Mouse (Mus musculus) kidney, postnatal 0 days (tissue): ENCODE data around the gene Olfr1394. TPM values are rescaled to one million over a fixed set of nuclear protein-coding genes. Genes with fewer than 3 reads are reported as not detected.

Source experiments
- ATAC-seq: fragments of 200-750 bp; cut with Nextera tagmentation; replicated peaks from 2 replicates; pipeline ENCODE4 v1.8.0; 2017; ENCODE audit warnings: low read depth, moderate number of reproducible peaks, moderate TSS enrichment, moderate library complexity; ENCODE audit not compliant: low FRiP score
- DNase-seq: peaks from one replicate; pipeline ENCODE4 v3.0.0-alpha.2; 2016; ENCODE audit warnings: low spot score
- H3K27ac ChIP-seq: fragments of 300-500 bp; sonication (generic); 2 replicates; pipeline ENCODE4 v1.5.1; 2014; ENCODE audit warnings: mild to moderate bottlenecking
- H3K27me3 ChIP-seq: fragments of 300-500 bp; sonication (generic); 2 replicates; pipeline ENCODE4 v1.6.1; 2014; ENCODE audit warnings: low read length, mixed read lengths; ENCODE audit not compliant: insufficient read depth
- H3K36me3 ChIP-seq: fragments of 300-500 bp; sonication (generic); 2 replicates; pipeline ENCODE4 v1.6.1; 2014; ENCODE audit warnings: low read length, mixed read lengths; ENCODE audit not compliant: insufficient read depth
- H3K4me1 ChIP-seq: fragments of 300-500 bp; sonication (generic); replicated peaks from 2 replicates; pipeline ENCODE4 v1.6.1; 2014; ENCODE audit warnings: antibody characterized with exemption, low read length, mixed read lengths; ENCODE audit not compliant: insufficient read depth
- H3K4me2 ChIP-seq: fragments of 300-500 bp; sonication (generic); 2 replicates; pipeline ENCODE4 v1.6.1; 2014; ENCODE audit warnings: mild to moderate bottlenecking, low read length, moderate library complexity, mixed read lengths
- H3K4me3 ChIP-seq: fragments of 300-500 bp; sonication (generic); replicated peaks from 2 replicates; pipeline ENCODE4 v1.5.1; 2014; ENCODE audit warnings: low read depth, low read length
- H3K9ac ChIP-seq: fragments of 300-500 bp; sonication (generic); 2 replicates; pipeline ENCODE4 v1.6.1; 2014; ENCODE audit warnings: low read depth, low read length
- H3K9me3 ChIP-seq: fragments of 300-500 bp; sonication (generic); replicated peaks from 2 replicates; pipeline ENCODE4 v1.6.1; 2016; ENCODE audit warnings: low read length, inconsistent platforms, mixed read lengths
- CTCF ChIP-seq: IDR thresholded peaks from 2 replicates; pipeline ENCODE4 v1.5.1; 2016; ENCODE audit warnings: antibody characterized with exemption, low read depth, mild to moderate bottlenecking, moderate library complexity
- WGBS: fragments of 180-500 bp; shearing (Covaris S2); extraction: QIAGEN DNeasy Blood & Tissue Kit; methylation state at CpG from one replicate; pipeline ENCODE4 v1.1.7; 2014; 5-methylcytosine and 5-hydroxymethylcytosine counted together
- polyA plus RNA-seq: library from polyadenylated mRNA; unstranded; fragments of >200 nt; fragmentation: Nextera tagmentation; extraction: Ambion mirVana; gene quantifications from 2 replicates; pipeline ENCODE4 v1.2.1, GENCODE M21; 2015

The Olfr1394 gene
- polyA plus RNA-seq, 1 experiment from 2014 or later: not detected

DNA sequence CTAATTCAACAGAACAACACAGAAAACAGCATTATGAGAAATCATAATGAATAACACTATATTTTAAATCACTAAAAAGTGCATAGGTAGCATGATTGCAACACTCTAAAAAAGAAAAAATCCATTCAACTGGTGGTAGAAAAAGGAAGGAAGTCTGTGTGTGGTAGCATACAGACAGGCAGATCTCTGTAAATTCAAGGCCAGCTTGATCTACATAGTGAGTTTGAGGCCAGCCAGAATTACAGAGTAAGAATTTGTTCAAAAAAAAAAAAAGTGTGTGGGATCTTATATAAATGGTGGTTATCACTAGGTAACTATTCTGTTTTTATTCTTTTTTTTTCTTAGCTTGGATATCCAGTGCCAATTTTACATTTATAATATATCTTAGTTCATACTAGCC lies 47.0 kb downstream of the Olfr1394 start:
- Histone ChIP-seq H3K36me3 (no peaks in the 10 kb centered on the region), H3K4me3 (no peak overlapping the region), H3K4me2 (no peak overlapping the region), H3K4me1 (peaks cover 13% of the 10 kb centered on the region), H3K9ac (no peak overlapping the region), H3K27me3 (no peaks in the 10 kb centered on the region), H3K27ac (no peak overlapping the region), H3K9me3 (no peaks in the 10 kb centered on the region)
- ATAC-seq (no peak), DNase-seq (no peak)
- TF ChIP-seq CTCF: no peak

DNA sequence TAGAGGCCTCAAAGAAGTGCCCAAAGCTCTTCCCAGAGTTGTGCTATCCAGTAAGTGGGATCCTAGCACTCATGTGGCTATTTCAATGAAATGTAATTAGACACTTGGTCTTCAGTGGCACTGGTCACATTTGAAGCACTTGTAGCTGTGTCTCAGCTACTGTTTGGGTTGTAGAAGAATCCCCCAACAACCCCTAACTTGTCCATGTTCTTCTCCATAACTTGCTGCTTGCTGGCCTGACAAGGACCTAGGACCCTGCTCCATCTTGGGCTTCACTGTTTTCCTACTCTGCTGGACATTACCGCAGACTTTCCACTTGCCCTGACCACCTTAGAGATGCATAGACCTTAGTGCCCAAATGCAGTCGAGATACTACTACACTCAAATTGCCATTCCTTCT lies 47.9 kb downstream of the Olfr1394 start:
- DNase-seq (peak; percentile 37), ATAC-seq (no peak)
- no peaks in the 10 kb centered on the region for H3K9me3 ChIP-seq
- H3K4me1 ChIP-seq: peaks cover 13% of the 10 kb centered on the region
- H3K9ac ChIP-seq: peak overlapping the region; percentile 91; the same call in 1 of the 2 replicates
- H3K36me3 ChIP-seq: no peaks in the 10 kb centered on the region
- H3K4me3 ChIP-seq: peak overlapping the region; percentile 72
- H3K4me2 ChIP-seq: peak overlapping the region; percentile 85
- H3K27me3 ChIP-seq: no peaks in the 10 kb centered on the region
- no peak for TF ChIP-seq CTCF
- WGBS: 35% methylated on average over 2 of the region's 2 CpGs
- peak overlapping the region; percentile 96 for H3K27ac ChIP-seq

GRCm38 (mm10) chr11:49202523-49203061 lies 48.4 kb downstream of the Olfr1394 start:
- Histone ChIP-seq H3K9ac (peak overlapping the region; percentile 91), H3K9me3 (no peaks in the 10 kb centered on the region), H3K36me3 (0 out of 2 replicates have a peak, but pooled peaks cover 2% of the 10 kb centered on the region), H3K27ac (peak overlapping the region; percentile 96), H3K27me3 (no peaks in the 10 kb centered on the region), H3K4me3 (peak overlapping the region; percentile 72), H3K4me1 (peaks cover 13% of the 10 kb centered on the region), H3K4me2 (peak overlapping the region; percentile 85)
- no peak for DNase-seq
- peak; percentile 16; the same call in 1 of the 2 replicates for ATAC-seq
- WGBS: 3% methylated on average over 10 of the region's 10 CpGs
- TF ChIP-seq CTCF: no peak

DNA sequence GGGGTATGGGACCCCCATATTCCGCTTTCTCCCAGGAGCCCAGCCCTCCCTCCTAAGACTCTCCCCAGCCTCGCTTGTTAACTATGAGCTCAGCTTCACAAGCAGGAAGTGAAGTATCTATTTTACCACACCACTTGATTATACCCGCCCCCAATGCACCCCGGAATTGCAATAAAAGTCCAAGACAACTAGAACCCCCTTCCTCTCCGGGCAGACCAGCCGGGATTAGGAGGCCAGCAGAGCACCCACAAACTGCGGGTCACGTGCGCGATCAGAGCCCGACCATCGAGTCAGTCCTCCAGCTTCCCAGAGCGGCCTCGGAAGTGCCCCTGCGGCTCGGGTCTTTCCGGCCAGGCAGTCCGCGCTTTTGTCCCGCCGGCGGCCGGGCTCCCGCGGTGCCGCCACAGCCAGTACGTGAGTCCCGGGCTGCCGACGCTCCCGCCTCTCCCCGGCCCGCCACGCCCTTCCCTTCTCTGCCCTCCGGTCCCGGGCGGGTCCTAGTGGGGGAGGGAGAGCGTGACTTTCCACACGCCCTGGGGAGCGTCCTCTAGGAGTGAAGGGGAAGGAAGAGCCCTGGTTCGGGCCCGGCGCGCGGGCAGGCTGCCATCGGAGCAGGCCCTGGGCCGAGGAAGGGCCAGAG lies 49.1 kb downstream of the Olfr1394 start, which contains the start of gene Zfp62:
TSS of gene Zfp62 (plus strand) at position 164 of the 640 bp plus-strand sequence.
- 0 out of 2 replicates have a peak, but pooled peaks cover 4% of the 10 kb centered on the region for H3K36me3 ChIP-seq
- H3K27me3 ChIP-seq: no peaks in the 10 kb centered on the region
- H3K4me3 ChIP-seq: peak within 1 kb of the TSS; percentile 72
- no peaks in the 10 kb centered on the region for H3K9me3 ChIP-seq
- peak within 1 kb of the TSS; percentile 91 for H3K9ac ChIP-seq
- peaks cover 13% of the 10 kb centered on the region for H3K4me1 ChIP-seq
- ATAC-seq (peak; percentile 93), DNase-seq (peak; percentile 94)
- peak within 1 kb of the TSS; percentile 85 for H3K4me2 ChIP-seq
- WGBS: under 1% methylated on average over 45 of the region's 47 CpGs
- no peak for TF ChIP-seq CTCF
- peak within 1 kb of the TSS; percentile 96 for H3K27ac ChIP-seq

DNA sequence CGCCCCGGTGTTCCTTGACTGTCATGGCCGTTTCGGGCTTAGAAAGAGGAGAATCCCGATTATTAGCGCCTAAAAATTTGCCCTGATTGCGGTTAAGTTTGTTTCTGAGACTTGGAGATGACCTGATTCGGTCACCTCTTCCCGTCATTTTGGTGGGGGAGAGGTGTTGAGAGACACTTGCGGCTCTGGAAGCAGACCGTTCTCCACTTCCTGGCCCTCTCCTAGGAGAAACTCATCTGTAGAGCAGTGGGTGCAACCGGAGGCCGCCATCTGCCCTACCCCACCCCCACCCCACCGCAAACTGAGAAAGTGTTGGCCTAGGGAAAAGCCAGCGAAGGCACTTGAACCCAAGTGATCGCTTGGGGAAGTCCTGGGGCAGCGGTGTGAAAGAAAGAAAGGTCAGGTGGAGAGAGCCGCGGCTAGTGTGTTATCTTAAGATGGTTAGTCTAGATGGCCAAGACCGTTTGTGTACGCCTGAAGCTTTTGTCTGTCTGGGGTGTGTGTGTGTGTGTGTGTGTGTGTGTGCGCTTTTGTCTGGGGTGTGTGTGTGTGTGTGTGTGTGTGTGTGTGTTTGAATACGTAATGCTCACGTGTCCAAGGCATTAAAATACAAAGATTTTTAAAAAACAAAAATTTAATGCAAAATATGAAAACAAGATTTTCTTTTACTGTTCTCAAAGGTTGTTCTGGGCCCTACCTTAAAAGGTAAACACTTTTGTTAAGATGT lies 49.8 kb downstream of the Olfr1394 start:
- WGBS: under 1% methylated on average over 24 of the region's 24 CpGs
- ATAC-seq (peak; percentile 75), DNase-seq (peak; percentile 69)
- no peak for TF ChIP-seq CTCF
- peak overlapping the region; percentile 91 for H3K9ac ChIP-seq
- H3K4me2 ChIP-seq: peak overlapping the region; percentile 85
- H3K27me3 ChIP-seq: no peaks in the 10 kb centered on the region
- H3K4me1 ChIP-seq: peaks cover 13% of the 10 kb centered on the region
- 0 out of 2 replicates have a peak, but pooled peaks cover 4% of the 10 kb centered on the region for H3K36me3 ChIP-seq
- H3K4me3 ChIP-seq: peak overlapping the region; percentile 72
- H3K9me3 ChIP-seq: no peaks in the 10 kb centered on the region
- peak overlapping the region; percentile 96 for H3K27ac ChIP-seq

DNA sequence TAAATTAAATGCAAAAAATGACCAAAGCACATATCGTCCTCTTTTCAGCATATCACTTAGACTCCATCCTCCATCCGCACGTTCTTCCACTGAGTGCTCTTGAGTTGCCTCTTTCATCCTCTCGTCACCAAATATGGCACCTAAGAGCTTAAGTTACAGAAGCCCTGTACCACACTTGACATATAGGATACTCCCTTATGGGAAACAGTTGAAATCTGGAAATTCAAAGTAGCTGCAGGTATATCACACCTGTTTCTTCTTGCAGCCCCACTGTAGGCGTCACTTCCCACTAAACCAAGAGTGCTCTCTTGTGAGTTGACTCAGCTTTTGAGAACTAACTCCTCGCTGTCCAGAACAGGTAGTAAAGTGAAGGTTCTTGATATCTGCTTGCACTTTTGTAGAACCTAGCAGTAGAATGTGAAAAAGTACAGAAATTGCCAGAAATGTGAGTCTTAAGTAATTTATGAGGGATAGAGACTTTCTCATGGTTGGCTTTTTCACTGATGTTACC lies 51.0 kb downstream of the Olfr1394 start:
- TF ChIP-seq CTCF: no peak
- 77% methylated on average over 6 of the region's 6 CpGs for WGBS
- no peak overlapping the region for H3K27ac ChIP-seq
- DNase-seq (no peak), ATAC-seq (no peak)
- peaks cover 13% of the 10 kb centered on the region for H3K4me1 ChIP-seq
- H3K9me3 ChIP-seq: no peaks in the 10 kb centered on the region
- H3K4me3 ChIP-seq: no peak overlapping the region
- H3K36me3 ChIP-seq: 0 out of 2 replicates have a peak, but pooled peaks cover 4% of the 10 kb centered on the region
- no peaks in the 10 kb centered on the region for H3K27me3 ChIP-seq
- H3K4me2 ChIP-seq: peak overlapping the region; percentile 85
- no peak overlapping the region for H3K9ac ChIP-seq
